Mouse (Mus musculus): Measurements from ENCODE around the gene Bag3.

DNA sequence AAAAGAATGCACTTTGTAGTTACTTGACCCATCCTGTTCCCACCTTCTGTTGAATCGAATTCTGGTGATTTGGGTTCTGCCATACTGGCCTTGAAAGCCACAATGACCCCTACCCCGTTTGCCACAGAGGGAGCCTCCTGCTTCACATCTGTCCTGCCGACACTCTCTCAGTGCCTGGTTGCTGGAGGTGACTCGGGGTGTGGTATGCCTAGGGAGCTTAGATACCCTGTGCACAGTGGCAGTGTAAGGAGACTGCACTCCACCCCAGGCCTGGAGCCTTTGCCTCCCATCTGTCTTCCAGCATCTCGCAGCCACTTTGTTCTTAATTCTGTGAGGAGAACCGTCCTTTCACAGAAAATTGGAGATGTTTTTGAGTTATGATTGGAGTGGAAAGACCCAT is 5.7 kb downstream of the Bag3 start:
- TF ChIP-seq CTCF (IDR thresholded peaks at IDR 0.05; ENCODE audit: low read depth, low read length), result no peak
- no peak for TF ChIP-seq POLR2A (IDR thresholded peaks at IDR 0.05; ENCODE audit: borderline replicate concordance, low read depth, low read length)

All from bone marrow macrophage, adult 2 months (primary cell).